Mouse (Mus musculus): Measurements from ENCODE around the gene Scaper.

Gene Scaper

DNA sequence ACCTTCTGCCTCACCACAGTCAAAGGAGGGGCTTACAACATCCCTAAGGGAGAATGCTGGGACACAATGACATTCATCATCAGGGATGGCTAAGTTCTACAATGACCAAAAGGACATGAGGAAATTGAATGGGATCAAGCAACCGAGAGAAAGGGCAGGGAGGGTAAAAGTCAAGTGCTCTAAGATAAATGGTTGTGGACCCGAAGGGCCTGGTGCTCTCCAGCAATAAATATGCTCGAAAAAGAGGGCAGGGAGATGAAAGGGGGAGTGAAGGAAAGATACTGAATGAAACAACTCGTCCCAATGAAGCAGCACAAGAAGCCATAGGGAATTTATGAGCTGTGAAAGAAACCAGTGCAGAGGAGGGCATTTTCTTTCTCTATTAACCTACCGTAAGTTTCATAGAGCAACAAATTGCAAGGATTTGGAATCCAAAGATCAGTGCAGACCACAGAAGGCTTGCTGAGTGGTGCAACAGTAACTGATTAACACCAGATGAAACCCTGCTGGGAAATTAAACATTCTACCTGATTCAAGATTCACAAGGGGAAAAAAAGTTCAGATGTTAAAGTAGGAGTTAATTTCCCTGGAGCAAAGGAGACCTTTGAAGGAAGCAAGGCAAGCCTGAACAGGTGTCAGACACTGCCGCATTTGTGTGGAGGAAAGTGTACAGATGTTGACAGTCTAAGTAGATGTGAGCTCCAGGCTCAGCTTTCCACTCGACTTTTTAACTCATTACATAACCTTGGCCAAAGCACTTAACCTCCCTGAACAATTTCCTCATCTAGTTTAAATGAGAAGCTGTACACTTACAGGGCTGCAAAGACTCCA is 329.0 kb downstream of the Scaper start:
- no peak for DNase-seq (ENCODE audit: low spot score in 2 of 2)

GRCm38 (mm10) chr9:55598594-55598993 is 339.3 kb downstream of the Scaper start:
- no peak for DNase-seq (ENCODE audit: low spot score in 2 of 2)

GRCm38 (mm10) chr9:55586141-55586540 is 351.8 kb downstream of the Scaper start:
- no peak for DNase-seq (ENCODE audit: low spot score in 2 of 2)

DNA sequence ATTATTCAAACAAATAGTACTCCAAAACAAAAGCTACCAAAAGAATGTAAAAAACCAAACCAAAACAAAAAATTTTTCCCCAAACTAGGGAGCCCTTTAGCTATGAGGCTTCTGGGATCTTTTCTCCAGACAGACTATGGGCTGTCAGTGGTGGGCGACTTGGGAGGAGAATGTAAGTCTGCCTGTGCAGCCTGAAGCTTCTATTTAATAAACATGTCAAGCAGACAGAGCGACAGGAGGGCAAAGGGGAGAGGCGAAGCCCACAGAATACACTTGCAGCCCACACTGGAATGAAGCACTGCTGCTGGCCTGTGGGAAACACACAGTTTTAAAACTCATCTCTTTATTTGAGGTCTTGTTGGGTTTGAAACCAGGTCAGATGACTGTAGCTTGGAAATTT is 356.5 kb downstream of the Scaper start:
- DNase-seq (ENCODE audit: low spot score in 2 of 2): no peak

DNA sequence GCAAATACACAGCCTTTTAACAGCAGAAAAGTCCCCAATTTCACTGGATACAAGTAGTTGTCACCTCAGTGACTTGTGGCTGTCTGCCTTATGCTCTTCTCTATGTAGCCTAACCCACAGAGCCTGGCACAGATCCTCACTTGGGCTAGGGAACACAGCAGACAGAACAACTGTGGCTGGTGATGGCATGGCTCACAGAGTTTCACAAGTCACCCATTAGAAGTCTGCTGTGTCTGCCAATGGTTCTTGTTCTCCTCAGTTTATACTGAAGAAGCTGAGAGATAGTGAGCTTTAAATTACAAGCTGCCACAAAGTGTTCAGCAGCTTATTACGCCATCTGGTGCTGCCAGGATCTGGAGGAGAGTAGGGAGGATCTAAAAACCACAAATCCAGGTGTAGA is 361.3 kb downstream of the Scaper start:
- no peak for DNase-seq (ENCODE audit: low spot score in 2 of 2)

- DNase-seq (ENCODE audit: low spot score in 2 of 2): no peak
These were observed 366.8 kb downstream of the Scaper start for GRCm38 (mm10) chr9:55571071-55571470.

DNA sequence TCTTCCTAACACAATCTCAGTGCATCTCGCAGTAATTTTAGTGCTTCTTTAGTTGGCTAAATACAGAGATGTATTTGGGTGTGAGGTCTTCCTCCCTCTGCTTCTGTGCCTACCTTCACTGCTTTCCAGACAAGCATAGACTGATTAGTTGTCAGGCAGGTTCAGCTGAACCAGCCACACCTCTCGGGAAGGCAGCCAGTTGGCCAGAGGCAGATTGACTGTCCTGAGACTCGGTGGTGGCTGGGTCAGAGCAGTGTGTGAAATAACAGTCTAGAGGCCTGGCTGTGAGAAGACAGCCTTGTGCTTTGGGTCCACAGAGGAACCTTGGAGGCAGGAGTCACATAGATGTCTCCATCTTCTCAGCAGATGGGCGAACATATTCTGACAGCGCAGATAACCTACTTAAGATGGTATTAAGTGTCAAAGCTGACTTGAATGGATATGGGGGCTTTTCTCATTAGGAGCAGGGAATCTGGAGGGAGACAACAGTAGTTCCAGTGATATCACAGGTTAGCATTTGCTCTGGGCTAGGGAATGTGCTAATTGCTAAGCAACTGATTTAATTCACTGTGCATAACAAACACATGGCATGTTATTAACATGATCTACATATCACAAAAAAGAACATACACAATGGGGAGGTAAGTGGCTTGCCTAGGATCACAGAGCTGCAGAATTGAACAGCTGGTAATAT is 369.3 kb downstream of the Scaper start:
- DNase-seq (ENCODE audit: low spot score in 2 of 2): peak; percentile 43 to 55

DNA sequence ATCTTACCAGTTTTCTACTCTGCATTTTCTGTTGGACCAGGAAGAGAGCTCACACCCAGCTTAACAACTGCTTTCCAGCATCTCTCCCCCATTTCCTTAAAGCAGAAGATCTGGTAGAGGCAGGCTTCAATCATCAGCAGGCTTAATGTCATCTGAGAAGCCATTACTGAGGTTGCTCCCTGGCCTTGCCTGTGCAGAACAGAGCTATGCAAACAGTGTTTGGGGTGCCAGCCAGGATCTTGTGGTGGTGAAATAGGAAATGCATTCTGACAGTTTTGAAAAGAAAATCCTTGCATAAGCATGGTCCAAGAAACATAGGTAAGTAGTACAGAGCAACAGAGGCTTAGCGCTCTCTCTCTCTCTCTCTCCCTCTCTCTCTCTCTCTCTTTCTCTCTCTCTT is 377.0 kb downstream of the Scaper start:
- DNase-seq (ENCODE audit: low spot score in 2 of 2): no peak

DNA sequence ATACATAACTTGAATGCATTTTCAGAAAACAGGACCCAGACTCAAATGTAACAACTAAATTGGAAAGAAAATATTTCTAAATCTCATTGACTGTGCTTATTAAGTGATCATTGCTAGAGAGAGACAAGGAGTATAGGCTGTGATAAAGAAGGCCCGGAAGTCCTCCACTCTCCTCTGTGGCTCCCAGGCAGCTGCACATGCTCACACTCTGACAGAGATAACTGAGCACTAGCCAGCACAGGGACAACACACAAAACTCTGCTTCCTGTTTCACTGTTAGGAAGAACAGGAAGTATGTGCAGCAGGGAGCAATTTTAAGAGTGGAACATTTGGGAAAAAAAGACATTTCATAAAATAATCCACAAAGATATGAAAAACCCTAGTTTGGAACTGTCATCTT is 382.9 kb downstream of the Scaper start:
- DNase-seq (ENCODE audit: low spot score in 2 of 2): no peak

- DNase-seq (ENCODE audit: low spot score in 2 of 2): no peak
These were observed 388.5 kb downstream of the Scaper start for GRCm38 (mm10) chr9:55549302-55549890.

DNA sequence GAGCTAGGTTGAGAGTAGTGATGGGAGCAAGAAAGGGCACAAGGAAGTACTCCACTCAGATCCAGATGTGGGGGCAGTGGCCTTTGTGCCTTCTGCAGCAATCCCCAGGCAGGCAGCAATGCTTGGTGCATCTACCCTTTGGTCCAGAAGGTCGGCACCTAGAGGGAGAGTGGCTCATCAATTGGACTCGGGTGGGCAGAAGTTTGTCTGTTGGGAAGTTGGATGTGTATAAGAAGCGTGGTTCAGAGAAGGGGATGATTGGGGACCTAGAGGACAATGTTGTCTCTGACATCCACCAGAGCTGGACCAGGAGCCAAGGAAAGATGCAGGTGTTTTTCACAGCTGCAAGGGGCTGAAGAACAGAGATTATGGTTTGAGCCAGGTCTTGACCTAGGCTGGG is 389.0 kb downstream of the Scaper start:
- DNase-seq (ENCODE audit: low spot score in 2 of 2): no peak

- DNase-seq (ENCODE audit: low spot score in 2 of 2): peak in 1 of 2 experiments; percentile 62
These were observed 391.5 kb downstream of the Scaper start for GRCm38 (mm10) chr9:55546176-55547010.

- no peak for DNase-seq (ENCODE audit: low spot score in 2 of 2)
These were observed 392.3 kb downstream of the Scaper start for GRCm38 (mm10) chr9:55545556-55546175.

DNA sequence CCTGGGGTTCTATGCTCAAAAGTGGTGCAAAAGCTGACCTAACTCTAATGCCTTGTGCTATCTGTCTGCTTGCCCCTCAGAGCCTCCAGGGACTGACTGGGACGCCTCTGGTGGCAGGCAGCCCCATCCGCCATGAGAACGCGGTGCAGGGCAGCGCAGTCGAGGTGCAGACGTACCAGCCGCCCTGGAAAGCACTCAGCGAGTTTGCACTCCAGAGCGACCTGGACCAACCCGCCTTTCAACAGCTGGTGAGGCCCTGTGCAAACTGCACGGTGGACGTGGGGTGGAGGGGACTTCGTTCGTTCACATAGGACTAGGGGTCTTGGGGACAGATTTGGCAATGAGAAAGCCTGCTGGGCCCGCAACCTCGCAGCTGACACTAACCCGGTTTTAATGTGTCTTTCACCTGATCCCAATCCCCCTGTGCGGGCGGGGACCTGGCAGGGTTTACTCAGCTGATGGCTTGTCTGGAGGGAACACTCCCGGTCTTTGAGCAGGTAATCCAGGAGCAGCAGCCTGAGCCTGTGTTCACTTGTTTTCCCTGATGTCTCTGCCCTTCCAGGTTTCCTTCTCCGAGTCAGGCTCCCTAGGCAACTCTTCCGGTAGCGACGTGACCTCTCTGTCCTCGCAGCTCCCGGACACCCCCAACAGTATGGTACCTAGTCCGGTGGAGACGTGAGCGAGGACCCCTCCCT is 392.9 kb downstream of the Scaper start:
- no peak for DNase-seq (ENCODE audit: low spot score in 2 of 2)

DNA sequence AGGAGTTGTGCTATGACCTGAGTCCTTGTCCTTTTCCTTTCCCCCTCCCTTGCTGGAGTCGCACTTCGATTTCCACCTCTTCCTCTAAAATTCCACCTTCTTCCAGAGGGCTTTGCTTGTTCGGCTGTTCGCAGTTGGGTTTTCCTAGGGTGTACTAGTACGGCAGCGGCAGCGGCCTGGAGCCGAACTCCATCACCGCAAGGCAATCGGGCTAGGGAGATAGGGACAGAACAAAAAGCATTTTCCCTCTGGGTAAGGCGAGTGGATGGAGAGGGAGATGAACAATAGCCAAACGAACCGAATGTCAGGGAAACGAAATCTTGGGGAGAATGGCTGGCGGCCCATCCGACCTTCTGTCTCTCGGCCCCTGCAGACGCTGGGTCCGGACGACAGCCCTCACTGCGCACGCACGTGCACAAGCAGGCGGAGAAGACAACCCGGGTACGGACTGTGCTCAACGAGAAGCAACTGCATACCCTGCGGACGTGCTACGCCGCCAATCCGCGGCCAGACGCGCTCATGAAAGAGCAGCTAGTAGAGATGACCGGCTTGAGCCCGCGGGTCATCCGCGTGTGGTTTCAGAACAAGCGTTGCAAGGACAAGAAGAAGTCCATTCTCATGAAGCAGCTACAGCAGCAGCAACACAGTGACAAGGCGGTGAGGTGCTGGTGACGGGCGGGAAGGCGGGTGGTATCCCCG is 394.1 kb downstream of the Scaper start:
- DNase-seq (ENCODE audit: low spot score in 2 of 2): no peak

- no peak for DNase-seq (ENCODE audit: low spot score in 2 of 2)
These were observed 394.6 kb downstream of the Scaper start for GRCm38 (mm10) chr9:55543336-55543702.

DNA sequence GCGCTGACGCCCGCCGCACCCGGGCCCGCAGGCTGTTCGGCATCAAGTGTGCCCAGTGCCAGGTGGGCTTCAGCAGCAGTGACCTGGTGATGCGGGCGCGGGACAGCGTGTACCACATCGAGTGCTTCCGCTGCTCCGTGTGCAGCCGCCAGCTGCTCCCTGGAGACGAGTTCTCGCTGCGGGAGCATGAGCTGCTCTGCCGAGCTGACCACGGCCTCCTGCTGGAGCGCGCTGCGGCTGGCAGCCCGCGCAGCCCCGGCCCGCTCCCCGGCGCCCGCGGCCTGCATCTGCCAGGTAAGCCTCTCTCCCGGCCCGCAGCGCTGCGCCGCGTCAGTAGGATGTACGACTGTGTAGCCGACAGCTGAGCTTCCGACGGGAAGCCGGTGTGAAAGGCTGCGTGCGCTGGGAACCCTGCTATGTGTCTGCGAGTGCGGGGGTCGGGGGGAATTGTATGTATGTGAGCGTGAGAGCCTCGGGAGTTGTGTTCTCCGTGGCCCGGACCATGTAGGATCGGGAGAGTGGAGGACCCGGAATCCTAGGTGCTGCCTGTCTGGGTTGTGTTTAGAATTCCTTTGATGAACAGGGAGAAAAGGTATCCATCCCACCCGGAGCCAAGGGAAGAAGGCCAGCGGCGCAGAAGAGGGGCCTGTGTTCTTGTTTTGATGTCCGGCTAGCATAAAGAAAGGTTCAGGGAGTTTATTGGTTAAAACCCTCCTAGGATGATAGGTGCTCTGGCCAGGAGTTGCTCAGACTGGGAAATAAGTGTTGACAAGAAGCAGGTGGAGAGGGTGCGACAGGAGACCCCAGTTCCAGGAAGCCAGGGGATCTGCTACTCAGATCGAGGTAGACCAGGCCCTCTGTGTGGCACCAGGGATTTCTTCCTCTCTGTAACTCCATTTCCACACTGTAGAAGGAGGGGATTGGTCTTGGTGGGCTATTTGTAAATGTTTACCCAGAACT is 395.3 kb downstream of the Scaper start:
- DNase-seq (ENCODE audit: low spot score in 2 of 2): no peak

DNA sequence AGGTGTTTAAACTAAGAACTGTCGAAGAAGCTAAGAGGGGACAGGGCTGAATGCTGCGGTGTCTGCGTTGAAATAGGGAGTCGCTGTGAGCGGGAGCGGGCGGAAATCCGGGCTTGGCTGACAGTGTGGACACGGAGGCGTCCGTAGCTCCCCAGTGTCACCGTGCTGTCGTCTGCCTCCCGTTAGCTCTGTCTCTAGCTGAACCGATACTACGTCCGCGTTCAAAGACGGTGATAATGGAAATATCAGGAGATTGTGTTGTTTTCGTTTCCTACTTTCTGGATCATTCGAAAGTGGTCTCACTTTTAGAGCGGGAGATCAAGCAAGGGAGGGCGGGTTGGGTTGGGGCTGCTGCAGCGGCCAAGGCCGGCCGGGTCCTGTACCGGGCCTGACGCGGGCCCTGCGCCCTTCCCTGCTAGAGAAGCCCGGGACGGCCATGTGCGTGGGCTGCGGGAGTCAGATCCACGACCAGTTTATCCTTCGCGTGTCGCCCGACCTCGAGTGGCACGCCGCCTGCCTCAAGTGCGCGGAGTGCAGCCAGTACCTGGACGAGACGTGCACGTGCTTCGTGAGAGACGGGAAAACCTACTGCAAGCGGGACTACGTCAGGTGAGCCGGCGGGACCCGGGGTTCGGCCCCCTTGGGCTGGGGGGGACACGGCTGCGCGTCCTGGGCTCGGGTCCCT is 396.1 kb downstream of the Scaper start:
- no peak for DNase-seq (ENCODE audit: low spot score in 2 of 2)

DNA sequence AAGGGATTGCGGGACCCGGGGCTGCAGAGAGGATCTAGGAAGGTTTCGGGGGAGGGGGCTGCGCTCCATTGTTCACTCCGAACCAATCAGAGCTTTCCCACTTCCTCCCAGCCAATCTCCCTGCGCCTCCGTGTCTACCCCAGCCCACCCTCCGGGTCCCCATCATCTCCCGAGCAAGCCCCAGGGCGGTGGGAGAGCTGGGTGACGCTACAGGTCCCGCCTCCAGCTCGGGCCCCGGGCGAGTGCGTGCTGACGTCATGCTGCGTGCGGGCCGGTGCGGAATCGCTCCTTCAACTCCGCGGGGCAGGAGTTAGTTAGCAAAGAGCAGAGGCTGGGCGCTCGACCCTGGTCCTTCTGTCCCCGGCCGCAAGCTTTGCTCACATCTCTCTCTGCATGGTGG is 397.0 kb downstream of the Scaper start:
- no peak for DNase-seq (ENCODE audit: low spot score in 2 of 2)

Measured in urinary bladder, postnatal 36 days (tissue).